Mouse (Mus musculus): ENCODE data around the gene Elmo2. TPM values are rescaled to one million over a fixed set of nuclear protein-coding genes. Genes with fewer than 3 reads are reported as not detected.

Elmo2 gene
- polyA plus RNA-seq (2017; shearing (Covaris generic)): 10 to 100 TPM; 37.2 to 65.4 TPM

DNA sequence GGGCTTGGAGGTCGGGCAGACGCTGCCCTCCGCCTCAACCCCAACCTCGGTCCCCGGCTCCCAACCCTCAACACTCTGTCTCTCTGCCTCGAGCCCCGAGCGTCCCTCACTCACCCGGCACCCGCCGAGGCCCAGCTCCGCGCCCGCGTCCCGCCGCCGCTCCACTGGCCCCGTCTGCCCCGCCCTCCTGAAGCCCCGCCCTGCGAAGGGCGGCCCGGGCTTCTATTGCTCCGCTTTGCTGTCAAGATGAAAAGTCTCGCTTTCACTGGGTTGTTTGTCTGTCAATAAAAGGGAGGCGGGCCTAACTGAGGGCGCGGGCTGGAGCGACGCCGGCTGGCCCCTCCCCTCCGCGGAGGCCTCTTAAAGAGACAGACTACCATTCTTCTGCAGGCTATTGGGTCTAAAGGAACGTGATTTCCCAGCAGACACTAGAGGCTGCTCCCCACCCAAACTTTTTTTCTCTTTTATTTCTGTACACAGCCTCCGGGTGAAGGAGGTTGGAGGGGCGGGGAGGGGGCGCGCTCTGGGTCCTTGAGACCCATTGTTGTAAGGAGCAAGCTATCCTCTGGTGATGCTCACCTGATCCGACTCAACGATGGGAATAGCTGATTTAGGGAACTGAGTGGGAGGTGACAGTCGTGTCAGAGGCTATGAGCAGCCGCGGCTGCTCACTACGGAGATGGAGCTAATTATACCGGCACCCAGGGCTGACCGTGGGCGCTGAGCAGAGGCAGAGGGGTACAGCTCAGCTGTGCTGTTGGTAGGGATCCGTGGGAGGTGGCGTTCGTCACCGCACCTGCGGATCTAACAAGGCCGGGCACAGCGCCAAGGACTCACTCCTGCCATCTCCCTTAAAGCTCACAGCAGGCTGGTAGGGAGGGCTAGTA, at the start of gene Elmo2:
Gene Elmo2, minus strand, starts transcription at position 176 of the 887 bp plus-strand sequence.
- ATAC-seq: peak; percentile 98

- ATAC-seq: no peak
Observed at GRCm38 (mm10) chr2:165376001-165376400, 49.7 kb upstream of the Elmo2 start.

DNA sequence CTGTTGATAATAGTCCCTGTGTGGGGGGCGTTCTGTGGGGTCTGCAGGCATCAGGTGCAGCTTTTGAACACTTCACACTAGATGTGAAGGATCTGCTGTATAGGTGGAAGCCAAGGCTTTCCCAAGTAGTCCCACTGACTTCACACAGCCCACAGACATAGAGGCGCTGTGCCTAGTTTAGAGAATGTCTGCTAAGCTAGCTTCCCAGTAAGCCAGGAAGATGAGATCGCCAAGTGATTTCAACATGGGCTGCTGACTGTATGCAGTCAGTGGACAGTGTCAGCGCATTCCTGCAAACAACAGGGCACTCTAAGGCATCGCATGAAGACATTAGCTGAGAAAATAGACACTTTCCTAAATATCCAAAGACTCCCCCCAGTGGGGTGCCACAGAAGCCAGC, 49.2 kb upstream of the Elmo2 start:
- no peak for ATAC-seq

- no peak for ATAC-seq
Observed at GRCm38 (mm10) chr2:165371066-165371465, 44.8 kb upstream of the Elmo2 start.

DNA sequence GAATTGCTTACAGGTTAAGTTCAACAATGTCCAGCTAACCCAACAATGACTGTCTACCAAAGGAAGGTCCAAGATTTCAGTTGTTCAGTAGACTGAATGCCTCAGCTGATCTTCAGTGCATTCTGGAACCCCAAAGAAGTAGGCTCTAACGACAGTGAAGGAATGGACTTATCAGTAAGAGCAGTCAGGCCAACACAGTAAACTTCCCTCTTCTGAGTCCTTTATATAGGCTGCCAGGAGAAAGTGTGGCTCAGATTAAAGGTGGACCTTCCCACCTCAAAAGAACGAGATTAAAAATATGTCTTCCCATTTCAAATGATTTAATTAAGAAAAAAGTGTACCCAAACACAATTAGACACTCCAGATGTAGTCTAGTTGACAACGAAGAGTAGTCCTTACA, 44.1 kb upstream of the Elmo2 start:
- no peak for ATAC-seq

DNA sequence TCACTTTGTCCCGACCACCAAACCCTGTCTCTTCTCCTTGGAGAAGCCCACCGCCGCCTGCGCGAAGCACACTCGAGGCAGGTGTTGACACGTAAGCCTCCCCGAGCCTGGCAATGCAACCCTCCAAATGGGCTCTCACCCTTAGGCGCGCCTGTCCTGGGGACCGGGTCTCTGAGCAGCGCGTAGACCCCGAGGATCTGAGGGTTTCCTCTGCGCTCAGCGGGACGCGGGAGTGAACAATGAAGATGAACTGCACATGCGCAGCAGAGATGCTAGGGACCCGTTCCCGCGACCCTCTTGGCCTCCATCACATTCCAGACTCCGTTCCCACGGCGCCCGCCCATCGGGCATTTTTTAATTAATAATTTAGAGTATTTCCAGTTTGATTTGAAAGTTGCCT, 42.2 kb upstream of the Elmo2 start, which contains the start of gene Zfp663:
Gene Zfp663, minus strand, starts transcription at position 234 of the 400 bp plus-strand sequence.
- ATAC-seq: no peak

GRCm38 (mm10) chr2:165367868-165368439, 41.7 kb upstream of the Elmo2 start:
- no peak for ATAC-seq

- ATAC-seq: no peak
Observed at GRCm38 (mm10) chr2:165367047-165367520, 40.8 kb upstream of the Elmo2 start.

- ATAC-seq: no peak
Observed at GRCm38 (mm10) chr2:165364334-165365091, 38.2 kb upstream of the Elmo2 start.

- ATAC-seq: no peak
Observed at GRCm38 (mm10) chr2:165363282-165363681, 37.0 kb upstream of the Elmo2 start.

DNA sequence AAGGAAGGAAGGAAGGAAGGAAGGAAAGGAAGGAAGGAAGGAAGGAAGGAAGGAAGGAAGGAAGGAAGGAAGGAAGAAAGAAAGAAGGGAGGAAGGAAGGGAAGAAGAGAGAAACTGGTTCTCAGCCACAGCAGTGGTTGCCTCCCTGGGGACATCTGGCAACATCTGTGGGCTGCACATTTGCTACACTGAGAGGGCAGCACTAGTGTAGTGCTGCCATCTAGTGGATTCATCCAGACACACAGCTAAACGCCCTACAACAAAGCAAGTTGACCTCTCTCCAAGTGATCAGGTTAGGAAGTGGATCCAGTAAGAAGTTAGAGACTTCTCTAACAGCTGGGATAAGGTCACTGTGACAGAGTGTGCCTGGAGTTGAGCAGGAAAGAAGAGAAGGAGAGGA, 34.6 kb upstream of the Elmo2 start:
- ATAC-seq: no peak

DNA sequence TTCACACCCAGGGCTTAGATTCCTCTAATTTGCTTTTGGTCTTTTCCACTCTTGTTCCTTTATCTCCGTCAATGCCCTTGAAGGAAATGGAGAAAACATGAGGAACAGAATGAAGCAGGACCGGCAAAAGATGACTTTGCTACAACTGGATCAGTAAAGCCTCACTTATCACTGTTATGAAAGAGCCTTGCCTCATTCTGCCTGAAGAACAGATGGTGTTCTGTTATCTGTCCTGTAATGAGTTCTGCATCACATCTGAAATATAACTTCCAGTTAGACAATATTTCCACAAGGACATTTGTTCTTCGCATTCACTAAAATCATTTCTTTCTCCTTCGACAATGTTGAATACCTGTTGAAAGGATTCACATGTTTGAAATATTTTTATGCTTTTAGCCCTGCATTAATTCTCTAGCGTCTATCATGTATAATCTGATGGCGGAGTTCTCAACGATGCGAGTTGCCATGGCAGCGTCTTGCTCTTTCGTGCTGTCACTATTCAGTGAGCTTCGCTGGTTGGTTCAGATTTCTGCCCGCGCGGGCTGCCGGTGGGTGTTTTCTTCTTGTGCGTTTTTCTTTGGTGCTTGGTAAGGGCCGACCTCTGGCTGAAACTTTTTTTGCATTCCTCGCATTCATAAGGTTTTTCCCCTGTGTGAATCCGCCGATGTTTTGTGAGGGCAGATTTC, 25.7 kb upstream of the Elmo2 start:
- ATAC-seq: no peak

GRCm38 (mm10) chr2:165349466-165349865, 23.2 kb upstream of the Elmo2 start:
- no peak for ATAC-seq

- ATAC-seq: no peak
Observed at GRCm38 (mm10) chr2:165346180-165346579, 19.9 kb upstream of the Elmo2 start.

DNA sequence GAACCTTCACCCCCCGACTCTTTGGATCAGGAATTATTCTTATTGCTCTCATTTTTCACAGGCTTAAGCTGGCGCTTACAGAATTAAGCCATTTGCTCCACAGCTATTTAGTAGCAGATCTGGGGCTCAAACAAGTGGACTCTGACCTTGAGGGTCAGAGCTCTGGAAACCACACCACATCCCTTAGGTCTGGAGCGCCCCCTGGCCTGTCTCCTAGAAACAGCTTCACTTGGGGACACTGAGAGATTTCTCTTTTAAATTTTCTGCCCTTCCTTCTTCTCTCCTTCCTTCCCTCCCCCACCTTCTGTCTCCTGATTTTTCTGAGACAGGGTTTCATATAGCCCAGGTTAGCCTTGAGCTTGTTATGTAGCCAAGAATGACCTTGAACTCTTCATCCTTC, 10.9 kb upstream of the Elmo2 start:
- no peak for ATAC-seq

GRCm38 (mm10) chr2:165332610-165333210, 6.4 kb upstream of the Elmo2 start:
- ATAC-seq: no peak

GRCm38 (mm10) chr2:165329703-165330102, 3.4 kb upstream of the Elmo2 start:
- ATAC-seq: no peak

GRCm38 (mm10) chr2:165328746-165329145, 2.5 kb upstream of the Elmo2 start:
- no peak for ATAC-seq

DNA sequence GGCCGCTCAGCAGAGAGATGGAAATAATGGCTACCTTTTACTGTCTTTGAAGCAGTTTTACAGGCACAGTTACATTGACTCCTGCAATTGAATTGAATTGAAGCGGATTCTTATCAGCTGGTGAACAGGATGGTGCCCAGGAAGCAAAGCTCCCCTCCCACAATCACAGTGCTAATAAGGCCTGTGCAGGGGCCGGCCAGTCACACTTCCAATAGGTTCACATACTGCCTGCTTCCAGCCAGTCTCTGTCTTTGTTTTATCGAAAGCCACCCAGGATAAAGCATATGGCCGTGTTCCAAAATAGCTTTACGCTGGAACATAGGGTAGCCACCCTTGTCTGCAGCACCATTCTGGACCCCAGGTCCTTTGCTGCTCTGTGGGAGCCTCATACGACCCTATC, 1.1 kb upstream of the Elmo2 start:
- ATAC-seq: no peak

- peak; percentile 0 for ATAC-seq
Observed at GRCm38 (mm10) chr2:165325521-165326303, 567 bp downstream of the Elmo2 start.

DNA sequence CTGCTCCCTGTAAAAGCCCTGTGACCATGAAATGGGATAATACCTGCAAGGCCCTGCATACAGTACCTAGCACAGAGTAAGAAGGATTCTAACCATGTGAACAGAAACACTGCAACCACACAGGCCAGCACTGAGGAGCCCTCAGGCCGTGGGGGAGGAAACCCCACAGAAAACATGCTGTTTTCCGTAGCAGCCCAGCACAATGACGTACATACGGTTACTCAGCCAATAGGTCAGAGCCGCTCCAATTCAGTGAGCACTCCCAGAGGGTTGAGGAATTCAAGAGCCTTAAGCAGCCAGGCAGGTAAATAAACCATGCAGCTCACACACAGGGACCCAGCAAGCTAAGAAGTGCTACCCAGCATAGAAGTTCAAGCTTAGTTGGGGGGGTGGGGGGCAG, 2.4 kb downstream of the Elmo2 start:
- ATAC-seq: no peak
